Mouse (Mus musculus) telencephalon, adult 2 months (tissue): Measurements from ENCODE around the gene Slc25a31.

Experiments
- DNase-seq: peaks from one replicate; pipeline ENCODE4 v3.0.0-alpha.2; 2011; ENCODE audit warnings: low read depth, low spot score

Slc25a31 gene

GRCm38 (mm10) chr3:40719022-40719421 lies 10.4 kb downstream of the Slc25a31 start:
- no peak for DNase-seq

DNA sequence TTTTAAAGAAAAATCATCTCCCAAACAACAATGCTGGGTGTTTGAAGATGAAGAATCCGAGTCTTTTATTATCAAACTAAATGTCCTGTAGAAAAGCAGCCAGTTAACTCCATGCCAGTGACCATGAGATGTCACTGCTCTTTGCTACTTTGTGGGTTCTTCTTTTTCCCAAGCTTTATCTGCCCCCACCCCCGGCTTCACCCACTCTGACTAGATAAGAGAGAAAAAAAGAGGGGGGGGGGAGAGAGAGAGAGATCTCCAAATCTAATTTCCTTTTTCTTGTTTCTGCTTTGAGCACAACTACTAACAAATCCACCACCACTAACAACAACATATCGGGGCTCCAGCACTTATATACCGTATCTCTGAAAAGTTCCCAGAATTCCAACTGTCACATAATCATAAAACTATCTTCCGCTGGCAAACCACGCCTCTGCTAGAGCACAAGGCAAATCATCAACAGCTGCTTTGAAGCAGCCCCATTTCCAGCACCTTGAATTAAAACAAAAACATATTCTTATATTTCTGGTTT lies 29.8 kb downstream of the Slc25a31 start:
- no peak for DNase-seq

- no peak for DNase-seq
These were observed 35.6 kb downstream of the Slc25a31 start, which contains the start of gene Hspa4l for GRCm38 (mm10) chr3:40744024-40744835. Gene Hspa4l (plus strand): TSS chr3:40744495.

DNA sequence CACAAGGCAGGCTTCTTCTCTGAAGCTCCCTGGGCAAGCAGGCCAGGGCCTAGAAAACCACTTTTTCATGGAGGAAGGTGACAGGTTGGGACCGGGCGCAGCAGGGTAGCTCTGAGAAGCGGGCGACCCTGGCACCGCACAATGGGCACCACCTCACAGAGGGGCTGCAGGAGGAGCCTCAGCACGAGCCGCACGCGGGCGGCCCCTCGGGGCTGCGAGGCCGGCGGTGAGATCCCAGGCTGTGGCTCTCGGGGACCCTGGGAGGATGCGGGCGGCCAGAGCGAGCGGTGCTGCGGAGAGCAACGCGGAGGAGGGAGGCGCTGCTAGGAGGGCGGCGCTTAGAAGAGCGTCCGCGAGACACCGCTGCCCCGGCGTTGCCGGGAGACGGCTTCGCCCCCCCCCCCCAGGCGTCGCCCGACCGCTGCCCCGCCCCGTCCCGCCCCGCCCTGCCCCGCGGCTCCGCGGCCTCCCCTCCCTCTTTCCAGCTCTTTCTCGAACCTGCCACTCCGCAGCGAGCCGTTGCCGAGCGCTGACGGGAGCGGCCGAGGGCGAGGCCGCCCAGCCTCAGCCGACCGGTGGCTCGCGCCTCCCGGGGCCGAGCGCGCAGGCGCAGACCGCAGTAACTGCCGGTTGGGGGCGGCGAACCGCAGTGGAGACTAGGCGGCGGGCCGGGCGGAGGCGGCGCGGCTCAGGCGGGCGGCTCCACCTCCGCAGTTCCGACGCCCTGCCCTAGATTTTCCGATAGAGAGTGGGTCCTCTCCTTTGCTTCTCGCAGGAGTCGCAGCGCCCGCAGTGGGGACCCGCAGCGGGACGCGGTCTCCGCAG lies 36.4 kb downstream of the Slc25a31 start:
- peak; percentile 61 for DNase-seq

- no peak for DNase-seq
These were observed 37.2 kb downstream of the Slc25a31 start for GRCm38 (mm10) chr3:40745661-40746547.

GRCm38 (mm10) chr3:40760746-40761145 lies 52.1 kb downstream of the Slc25a31 start:
- DNase-seq = no peak

DNA sequence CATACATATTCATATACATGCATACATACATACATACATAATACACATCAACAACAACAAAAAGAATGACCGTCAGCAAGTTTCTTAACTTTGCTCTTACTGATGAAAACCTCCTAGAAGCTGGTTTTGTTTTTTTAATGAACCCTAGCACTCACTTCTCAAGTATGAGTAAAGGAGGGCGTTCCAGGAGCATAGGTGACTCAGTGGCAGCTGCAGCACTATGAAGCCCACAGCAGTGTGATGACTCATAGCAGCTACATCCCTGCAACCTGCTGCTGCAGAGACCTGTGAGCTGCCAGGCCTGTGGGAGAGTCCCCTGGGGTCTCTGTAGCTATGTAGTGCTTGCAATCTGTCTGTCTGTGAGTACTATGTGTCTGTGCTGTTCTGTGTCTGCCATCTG lies 52.7 kb downstream of the Slc25a31 start:
- DNase-seq = no peak
